Mouse (Mus musculus) MEL (cell line): ENCODE measurements around the gene Tsku.

Experiments used
- CHD2 ChIP-seq: IDR thresholded peaks from 2 replicates; pipeline ENCODE4 v1.6.1; 2011; ENCODE audit warnings: low read length, improper control_type of control experiment
- CTCF ChIP-seq, 3 experiments: IDR thresholded peaks in 2 of 3; conservative IDR thresholded peaks in 1 of 3; 2 replicates each; pipeline ENCODE4 v1.5.1; 2011 to 2012; ENCODE audit warnings: low read length in 3 of 3, low read depth in 2 of 3, mild to moderate bottlenecking in 2 of 3, improper control_type of control experiment in 1 of 3, inconsistent platforms in 1 of 3, mixed read lengths in 1 of 3, moderate library complexity in 1 of 3; ENCODE audit not compliant: control insufficient read depth in 1 of 3, insufficient read depth in 1 of 3, poor library complexity in 1 of 3, severe bottlenecking in 1 of 3
- EP300 ChIP-seq, 2 experiments: IDR thresholded peaks; 2 replicates each; pipeline ENCODE4 v1.6.1; 2011; ENCODE audit warnings: improper control_type of control experiment in 2 of 2, low read length in 2 of 2, low read depth in 1 of 2, mild to moderate bottlenecking in 1 of 2
- POLR2A ChIP-seq, 2 experiments: IDR thresholded peaks; 2 replicates each; pipeline ENCODE4 v1.6.1; 2011 to 2012; ENCODE audit warnings: low read length in 2 of 2, mild to moderate bottlenecking in 2 of 2, control low read depth in 1 of 2, improper control_type of control experiment in 1 of 2, low read depth in 1 of 2, moderate library complexity in 1 of 2; ENCODE audit not compliant: control insufficient read depth in 1 of 2, insufficient read depth in 1 of 2, poor library complexity in 1 of 2
- SIN3A ChIP-seq: IDR thresholded peaks from 2 replicates; pipeline ENCODE4 v1.6.1; 2012; ENCODE audit warnings: low read length, improper control_type of control experiment, inconsistent platforms
- USF2 ChIP-seq, 2 experiments: IDR thresholded peaks; 2 replicates each; pipeline ENCODE4 v1.6.1; 2011 to 2012; ENCODE audit warnings: improper control_type of control experiment in 2 of 2, low read length in 2 of 2, borderline replicate concordance in 1 of 2, inconsistent platforms in 1 of 2, low read depth in 1 of 2, mild to moderate bottlenecking in 1 of 2; ENCODE audit not compliant: insufficient read depth in 1 of 2
- ZMIZ1 ChIP-seq: IDR thresholded peaks from 2 replicates; pipeline ENCODE4 v1.6.1; 2012; ENCODE audit warnings: low read depth, mild to moderate bottlenecking, inconsistent platforms, low read length, improper control_type of control experiment, moderate library complexity

GRCm38 (mm10) chr7:98330375-98331002 is 30.6 kb downstream of the Tsku start:
- TF ChIP-seq CTCF (IDR thresholded peaks at IDR 0.05 in 2 of 3, conservative IDR thresholded peaks at IDR 0.05 in 1 of 3; ENCODE audit: control insufficient read depth in 1 of 3, insufficient read depth in 1 of 3, low read depth in 2 of 3, low read length in 3 of 3, poor library complexity in 1 of 3, severe bottlenecking in 1 of 3) = no peak
- TF ChIP-seq CHD2 = no peak
- TF ChIP-seq USF2 (IDR thresholded peaks at IDR 0.05; ENCODE audit: borderline replicate concordance in 1 of 2, insufficient read depth in 1 of 2, low read depth in 1 of 2, low read length in 2 of 2) = no peak
- TF ChIP-seq ZMIZ1 = no peak
- no peak for TF ChIP-seq SIN3A
- no peak for TF ChIP-seq EP300 (IDR thresholded peaks at IDR 0.05; ENCODE audit: low read depth in 1 of 2, low read length in 2 of 2)
- no peak for TF ChIP-seq POLR2A (IDR thresholded peaks at IDR 0.05; ENCODE audit: control insufficient read depth in 1 of 2, insufficient read depth in 1 of 2, low read depth in 1 of 2, low read length in 2 of 2, poor library complexity in 1 of 2)
